Mouse (Mus musculus): ENCODE results near the gene Abr.

GRCm38 (mm10) chr11:76445459-76445858 is 176.7 kb downstream of the Abr start:
- no peak for TF ChIP-seq CTCF (IDR thresholded peaks at IDR 0.05; ENCODE audit: extremely low read depth, insufficient read length, insufficient replicate concordance, low read depth, low read length)
- no peak for TF ChIP-seq POLR2A (IDR thresholded peaks at IDR 0.05; ENCODE audit: low read depth, low read length)
